Mouse (Mus musculus) frontal cortex, postnatal 36 days (tissue): ENCODE measurements around the gene Map3k3.
A peak's percentile ranks its signal among the peaks of the same experiment; 100 is the strongest.
"Not testable (repeated sequence)": the region's sequence is repeated elsewhere in the genome, so short reads cannot be mapped to it uniquely, and the experiment has no call there.

Experiments used
- DNase-seq, 2 experiments: peaks; one replicate each; pipeline ENCODE4 v3.0.0; 2022; ENCODE audit warnings: low spot score in 2 of 2

Gene Map3k3

DNA sequence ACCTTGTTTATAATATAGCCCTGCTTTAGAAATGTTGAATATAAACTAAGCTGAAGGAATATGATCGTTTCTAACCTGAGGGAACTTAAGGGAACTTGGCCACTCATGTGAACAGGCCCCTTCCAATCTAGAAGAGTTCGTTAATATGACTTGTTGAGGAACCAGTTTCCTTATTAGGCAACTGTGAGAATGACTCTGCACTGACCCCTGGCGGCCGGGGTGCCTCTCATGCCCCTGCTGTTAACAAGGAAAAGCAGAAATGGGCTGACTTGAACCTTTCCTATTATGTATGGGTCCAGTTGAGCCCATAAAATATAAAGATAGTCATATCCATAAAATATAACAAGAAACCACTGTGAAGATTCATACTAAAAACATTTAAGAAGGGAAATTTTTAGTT lies 8.1 kb upstream of the Map3k3 start:
- DNase-seq, result peak; percentile 38 to 56

- DNase-seq, result peak; percentile 60
These were observed 623 bp downstream of the Map3k3 start for GRCm38 (mm10) chr11:106084911-106085561.

DNA sequence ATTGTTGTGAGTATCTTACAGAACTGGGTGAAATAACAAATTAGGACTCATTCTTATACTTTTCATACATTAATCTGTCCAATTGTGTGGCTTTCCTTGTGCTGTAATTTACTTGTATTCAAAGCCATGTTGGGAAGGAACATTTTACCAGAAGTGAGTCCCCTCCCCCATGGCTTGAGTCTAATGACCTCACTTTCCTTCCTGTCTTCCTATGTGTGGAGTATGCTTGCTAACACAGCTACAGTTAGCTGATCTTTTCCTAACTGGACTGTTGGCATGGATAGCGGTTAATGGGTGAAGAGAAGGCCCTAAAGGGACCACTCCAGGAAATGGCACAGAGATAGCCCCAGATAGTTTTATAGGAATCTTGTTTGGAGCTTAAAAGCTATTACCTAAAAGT lies 13.8 kb downstream of the Map3k3 start:
- DNase-seq, result no peak

DNA sequence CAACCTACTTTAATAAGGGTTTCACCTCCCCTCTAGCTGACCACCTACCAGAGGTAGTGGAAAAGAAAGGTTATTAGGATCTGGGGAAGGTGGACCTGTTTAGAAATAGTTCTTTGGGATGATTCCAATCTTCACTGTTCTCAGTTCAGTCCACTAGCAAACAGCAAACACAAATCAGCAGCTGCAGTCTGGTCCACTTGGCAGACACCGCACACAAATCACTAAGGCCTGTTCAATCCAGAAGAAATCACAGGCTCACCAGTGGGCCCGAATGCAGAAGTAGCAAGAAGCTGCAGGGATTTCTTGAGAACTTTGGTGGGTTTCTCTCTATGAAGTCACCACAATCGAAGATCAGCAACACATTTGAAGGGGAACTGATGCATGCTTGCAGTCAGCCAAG lies 18.5 kb downstream of the Map3k3 start:
- no peak for DNase-seq

GRCm38 (mm10) chr11:106106047-106106587 lies 21.7 kb downstream of the Map3k3 start:
- DNase-seq, result no peak

DNA sequence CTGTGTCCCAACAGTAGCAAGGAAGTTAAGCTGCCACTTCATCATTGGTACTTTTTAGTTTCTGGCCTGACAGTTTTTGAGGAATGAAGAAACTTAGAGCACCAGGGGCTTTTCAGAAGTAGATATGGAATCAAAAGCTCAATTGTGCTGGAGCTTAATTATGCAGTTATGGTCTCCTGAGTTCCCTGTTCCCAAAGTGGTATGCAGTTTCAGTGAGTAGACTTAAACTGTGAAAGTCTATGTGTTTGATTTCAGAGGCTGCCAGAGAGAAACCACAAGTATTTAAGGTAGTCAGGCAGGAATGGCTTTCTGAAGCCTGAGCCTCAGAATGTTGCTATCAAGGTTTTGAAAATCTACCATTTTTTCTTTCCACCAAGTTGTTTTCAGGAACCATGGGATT lies 27.3 kb downstream of the Map3k3 start:
- no peak for DNase-seq

DNA sequence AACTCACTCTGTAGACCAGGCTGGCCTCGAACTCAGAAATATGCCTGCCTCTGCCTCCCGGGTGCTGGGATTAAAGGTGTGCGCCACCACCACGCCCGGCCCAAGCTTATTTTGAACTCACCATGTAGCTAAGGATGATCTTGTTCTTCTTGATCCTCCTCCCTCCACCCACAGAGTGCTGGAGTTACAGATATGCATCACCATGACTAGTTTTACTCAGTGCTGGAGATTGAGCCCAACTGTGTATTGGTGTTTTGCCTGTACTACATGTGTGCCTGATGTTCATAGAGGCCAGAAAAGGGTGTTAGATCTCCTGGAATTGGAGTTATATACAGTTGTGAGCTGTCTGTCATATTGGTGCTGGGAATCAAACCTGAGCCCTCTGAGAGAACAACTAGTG lies 37.8 kb downstream of the Map3k3 start:
- no peak for DNase-seq

DNA sequence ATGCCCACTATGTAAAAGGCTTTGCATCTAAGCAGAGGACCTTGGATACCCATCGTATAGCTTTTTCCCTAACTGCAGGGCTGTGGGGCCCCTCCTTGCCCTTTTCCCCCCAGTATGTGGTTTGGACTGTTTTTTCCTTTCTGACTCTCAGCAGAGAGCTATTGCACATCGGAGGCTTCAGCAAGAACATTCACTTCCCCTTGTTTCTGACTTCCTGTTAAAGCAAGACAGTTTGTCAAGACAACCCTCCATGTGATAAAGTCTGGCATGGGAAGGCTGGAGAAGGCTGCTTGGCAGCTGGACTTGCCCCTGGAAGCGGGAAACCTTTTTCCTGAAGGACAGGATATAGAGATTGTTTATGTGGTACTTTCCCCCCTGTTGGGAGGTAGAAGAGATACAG lies 38.3 kb downstream of the Map3k3 start:
- DNase-seq, result no peak

DNA sequence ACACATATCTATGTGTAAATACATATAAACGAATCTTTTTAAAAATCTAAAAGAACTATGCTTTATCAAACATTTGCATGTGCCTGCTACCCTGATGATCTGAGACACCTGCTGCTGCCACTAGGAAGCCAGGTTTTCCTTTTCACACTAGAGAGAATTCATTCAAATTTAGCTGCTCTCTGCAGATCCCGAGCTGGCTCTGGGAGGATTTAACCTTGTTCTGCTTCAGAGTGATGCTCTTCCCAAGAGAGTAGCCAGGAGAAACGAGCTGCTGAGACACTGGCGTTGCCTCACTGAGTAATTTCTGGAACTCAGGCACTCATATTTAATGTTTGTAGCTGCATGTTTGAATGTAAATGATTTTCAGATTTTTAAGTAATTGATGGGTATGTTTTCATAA lies 40.4 kb downstream of the Map3k3 start:
- peak in 1 of 2 experiments; percentile 11 for DNase-seq

DNA sequence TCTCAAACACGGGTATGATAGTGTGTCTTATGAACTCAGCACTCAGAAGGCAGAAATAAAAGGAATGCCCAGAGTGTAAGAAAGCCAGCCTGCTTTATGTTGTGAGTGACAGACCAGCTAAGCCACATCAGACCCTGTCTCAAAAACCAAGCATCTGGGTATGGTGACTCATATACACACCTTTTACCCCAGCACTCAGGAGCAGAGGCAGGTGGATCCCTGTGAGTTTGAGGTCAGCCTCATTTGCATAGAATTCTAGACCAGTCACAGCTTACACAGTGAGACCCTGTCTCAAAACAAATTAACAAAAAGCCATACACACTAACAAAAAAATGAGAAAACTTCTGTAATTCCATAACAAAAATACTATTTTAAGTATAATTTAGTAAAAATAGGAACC lies 41.4 kb downstream of the Map3k3 start:
- DNase-seq, result no peak

DNA sequence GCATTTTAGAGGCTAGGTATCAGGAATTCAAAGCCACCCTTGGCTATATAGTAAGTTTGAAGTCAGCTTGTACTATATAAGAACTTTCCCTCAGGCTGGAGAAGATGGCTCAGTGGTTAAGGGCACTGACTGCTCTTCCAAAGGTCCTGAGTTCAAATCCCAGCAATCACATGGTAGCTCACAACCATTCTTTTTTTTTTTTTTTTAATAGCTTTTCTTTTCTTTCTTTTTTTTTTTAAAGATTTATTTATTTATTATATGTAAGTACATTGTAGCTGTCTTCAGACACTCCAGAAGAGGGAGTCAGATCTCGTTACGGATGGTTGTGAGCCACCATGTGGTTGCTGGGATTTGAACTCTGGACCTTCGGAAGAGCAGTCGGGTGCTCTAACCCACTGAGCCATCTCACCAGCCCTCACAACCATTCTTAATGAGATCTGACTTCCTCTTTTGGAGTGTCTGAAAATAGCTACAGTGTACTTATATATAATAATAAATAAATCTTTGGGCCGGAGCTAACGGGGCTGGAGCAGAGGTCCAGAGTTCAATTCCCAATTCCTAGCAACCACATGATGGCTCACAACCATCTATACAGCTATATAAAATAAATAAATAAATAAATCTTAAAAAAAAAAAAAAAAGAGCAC lies 42.4 kb downstream of the Map3k3 start:
- DNase-seq, result not testable (repeated sequence)

DNA sequence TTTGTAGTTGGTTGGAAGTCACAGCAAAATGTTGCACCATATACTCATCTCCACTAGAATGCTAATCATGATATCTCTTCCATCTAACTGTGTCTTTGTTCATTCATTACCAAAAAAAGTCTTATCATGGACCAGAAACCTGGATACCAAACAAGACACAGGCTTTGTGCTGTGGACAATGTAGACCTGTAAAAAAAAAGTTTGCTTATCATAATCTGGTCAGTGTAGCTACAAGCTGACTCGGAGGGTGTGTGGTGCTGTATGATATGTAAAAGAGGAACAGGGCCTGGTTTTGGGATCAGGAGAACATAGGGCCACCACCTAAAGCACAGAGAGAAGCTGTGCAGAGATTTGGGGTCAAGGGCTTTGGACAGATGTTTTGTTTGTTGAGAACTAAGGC lies 45.1 kb downstream of the Map3k3 start:
- DNase-seq, result no peak

- DNase-seq, result no peak
These were observed 48.1 kb downstream of the Map3k3 start for GRCm38 (mm10) chr11:106132516-106132915.

- DNase-seq, result peak in 1 of 2 experiments; percentile 26
These were observed 50.4 kb downstream of the Map3k3 start for GRCm38 (mm10) chr11:106134580-106135528.

DNA sequence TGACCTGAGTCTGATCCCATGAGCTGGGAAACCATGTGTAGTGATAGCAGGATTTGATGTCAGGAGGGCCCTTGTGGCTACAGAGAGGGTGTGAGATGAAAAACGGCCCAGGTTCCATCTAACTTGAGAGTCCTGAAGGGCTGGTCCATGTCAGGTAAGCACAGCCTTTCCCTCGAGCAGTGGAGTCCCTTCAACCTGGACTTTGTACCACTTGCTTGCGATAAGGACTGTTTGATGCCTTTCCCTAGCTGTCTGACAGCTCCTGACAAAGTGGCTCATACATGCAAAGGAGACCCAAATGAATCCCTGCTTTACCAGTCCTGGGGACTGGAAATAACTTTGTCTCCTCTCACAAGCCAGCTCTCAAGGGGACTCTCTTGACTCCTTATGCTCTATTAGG lies 66.8 kb downstream of the Map3k3 start:
- DNase-seq, result no peak

DNA sequence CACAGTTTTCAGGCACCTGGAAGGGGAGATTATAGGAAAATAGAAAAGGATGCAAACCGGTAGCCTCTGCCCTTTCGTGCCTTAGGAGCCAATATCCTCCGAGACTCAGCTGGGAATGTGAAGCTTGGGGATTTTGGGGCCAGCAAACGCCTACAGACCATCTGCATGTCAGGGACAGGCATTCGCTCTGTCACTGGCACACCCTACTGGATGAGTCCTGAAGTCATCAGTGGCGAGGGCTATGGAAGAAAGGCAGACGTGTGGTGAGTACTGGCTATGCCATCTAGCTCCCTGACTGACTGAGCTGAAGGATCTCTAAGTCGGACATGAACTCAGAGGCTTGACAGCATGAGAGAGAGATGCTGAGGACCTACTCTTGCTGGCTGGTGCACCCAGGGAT lies 67.7 kb downstream of the Map3k3 start:
- DNase-seq, result peak; percentile 62 to 78

DNA sequence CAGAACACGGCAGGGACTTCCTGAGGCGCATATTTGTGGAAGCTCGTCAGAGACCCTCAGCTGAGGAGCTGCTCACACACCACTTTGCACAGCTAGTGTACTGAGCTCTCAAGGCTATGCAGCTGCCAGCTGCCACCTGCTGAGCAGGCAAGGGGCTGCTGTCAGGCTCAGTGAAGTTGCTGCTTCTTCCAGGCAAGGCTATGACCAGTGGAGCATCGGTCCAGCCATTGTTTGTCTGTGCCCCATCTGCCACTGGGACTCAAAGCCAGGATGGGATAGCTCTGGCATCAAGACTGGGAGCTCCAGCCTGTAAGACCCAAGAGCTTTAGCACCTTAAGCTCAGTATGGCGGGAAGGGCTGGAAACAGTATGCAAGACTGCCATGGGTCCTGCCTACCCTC lies 69.7 kb downstream of the Map3k3 start:
- no peak for DNase-seq

DNA sequence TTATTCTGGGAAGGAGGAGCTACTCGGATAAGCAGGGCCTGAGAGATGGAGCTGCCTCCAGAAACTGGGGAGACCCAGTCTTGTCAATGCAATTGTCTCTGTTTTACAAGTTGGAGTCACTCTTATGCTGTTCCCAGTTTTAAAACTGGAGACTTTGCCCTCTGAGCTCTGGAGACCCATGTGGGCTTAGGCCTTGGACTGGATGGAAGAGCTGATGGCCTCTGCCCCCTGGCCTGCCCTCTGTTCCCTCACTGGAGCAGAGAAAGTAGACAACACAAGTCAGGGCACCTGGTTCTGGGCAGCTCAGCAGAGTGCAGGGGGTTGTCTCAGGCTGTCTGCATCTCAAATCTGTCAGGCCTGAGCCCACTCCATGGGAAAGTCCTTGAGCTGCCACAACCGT lies 70.4 kb downstream of the Map3k3 start:
- DNase-seq, result no peak

DNA sequence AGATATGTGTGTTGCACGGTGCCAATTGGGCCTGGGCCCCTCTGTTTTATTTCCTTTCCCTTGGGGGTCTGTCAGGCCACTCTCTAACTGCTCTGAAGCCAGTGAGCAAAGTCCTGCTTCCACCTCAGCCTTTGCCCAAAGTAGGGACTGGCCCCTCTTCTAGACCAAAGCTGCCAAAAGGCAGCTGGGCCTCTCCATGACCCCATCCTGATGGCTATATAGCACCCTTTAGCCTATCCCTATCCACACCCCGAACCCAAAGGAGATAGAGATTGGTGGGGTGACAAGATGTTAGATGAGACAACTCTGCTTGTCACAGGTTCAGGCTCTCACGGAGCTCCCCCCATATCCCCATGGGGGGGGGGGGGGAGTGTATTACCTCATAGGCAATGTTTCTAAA lies 71.3 kb downstream of the Map3k3 start:
- DNase-seq, result no peak

DNA sequence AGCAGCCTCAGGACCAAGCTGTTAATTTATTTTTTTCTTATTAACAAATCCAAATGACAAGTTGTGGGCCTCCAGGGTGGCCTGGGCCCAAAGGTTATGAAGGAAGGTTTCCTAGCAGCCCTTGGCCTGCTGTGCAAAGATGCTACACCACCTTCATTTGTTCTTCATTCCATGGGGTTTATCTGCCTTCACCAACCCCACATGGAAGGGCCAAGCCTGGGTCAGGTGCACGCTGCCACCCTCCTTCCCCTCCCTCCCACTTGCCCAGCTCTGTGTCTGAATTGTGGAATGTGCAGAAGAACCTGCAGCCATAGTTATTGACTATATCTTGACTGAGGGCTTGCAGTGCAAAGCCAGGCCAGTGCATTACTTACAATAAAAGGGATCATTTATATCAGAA lies 71.8 kb downstream of the Map3k3 start:
- DNase-seq, result no peak

GRCm38 (mm10) chr11:106157154-106157553 lies 72.7 kb downstream of the Map3k3 start:
- no peak for DNase-seq
